Mouse (Mus musculus): Measurements from ENCODE around the gene Pik3r6. TPM values are rescaled to one million over a fixed set of nuclear protein-coding genes. Genes with fewer than 3 reads are reported as not detected.

Gene Pik3r6
- total RNA-seq, 2 experiments from 2014 or later: 3.6 to 4.7 TPM

GRCm38 (mm10) chr11:68583906-68584480 lies 81.2 kb downstream of the Pik3r6 start:
- DNase-seq: no peak

GRCm38 (mm10) chr11:68585890-68586289 lies 83.1 kb downstream of the Pik3r6 start:
- DNase-seq: no peak

DNA sequence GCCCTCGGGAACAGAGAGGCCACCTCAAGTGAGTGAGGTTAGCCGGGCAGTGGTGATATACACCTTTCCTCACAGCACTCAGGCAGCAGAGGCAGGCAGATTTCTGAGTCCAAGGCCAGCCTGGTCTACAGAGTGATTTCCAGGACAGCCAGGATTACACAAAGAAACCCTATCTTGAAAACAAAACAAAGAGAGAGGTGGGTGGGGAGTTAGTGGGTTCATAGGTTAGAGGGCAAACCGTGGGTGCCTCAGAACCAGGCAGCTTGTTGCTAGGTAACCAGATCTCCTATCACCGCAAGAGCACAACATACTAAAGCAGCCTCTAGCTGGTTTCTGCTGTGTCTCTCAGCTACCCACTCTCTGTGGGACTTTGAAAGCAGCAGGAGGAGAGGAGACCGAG lies 83.9 kb downstream of the Pik3r6 start, which contains the start of gene Ccdc42:
Gene Ccdc42, plus strand, starts transcription at position 301 of the 400 bp plus-strand sequence.
- DNase-seq: no peak

DNA sequence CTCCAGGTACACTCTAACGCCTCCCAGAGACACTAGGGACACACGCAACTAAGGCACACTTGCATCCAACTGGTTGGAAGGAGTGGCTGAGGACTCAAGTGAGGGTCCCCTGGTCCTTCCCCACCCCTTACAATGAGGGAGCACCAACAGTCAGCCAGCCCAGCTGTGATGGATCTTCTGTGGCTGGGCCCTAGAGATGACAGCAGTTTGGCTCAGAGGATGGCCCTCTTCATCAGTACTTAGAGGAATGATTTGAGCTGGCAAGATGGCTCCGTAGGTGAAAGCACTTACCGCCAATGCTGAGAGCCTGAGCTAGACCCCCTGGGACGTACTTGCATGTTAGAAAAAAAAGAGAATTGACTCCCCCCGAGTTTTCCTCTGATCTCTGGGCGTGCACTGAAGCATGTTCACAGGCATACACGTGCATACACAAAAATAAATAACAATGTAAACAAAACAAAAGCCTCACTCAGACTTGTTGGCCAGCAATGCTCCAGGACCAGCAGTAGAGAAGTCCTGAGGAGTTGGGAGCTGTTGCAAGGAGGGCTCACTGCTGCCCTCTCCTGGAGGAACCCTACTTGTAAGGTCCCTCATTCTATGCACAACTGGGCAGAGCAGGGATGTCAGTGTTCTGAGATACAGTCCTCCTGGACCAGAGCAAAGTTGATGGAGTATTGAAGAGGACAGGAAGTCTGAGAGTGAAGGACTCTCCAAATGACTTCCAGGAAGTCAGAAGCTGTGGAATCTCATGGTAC lies 86.4 kb downstream of the Pik3r6 start:
- DNase-seq: peak; percentile 89

GRCm38 (mm10) chr11:68591708-68592107 lies 88.9 kb downstream of the Pik3r6 start:
- DNase-seq: no peak

- no peak for DNase-seq
Measured at GRCm38 (mm10) chr11:68593247-68593646, 90.4 kb downstream of the Pik3r6 start.

DNA sequence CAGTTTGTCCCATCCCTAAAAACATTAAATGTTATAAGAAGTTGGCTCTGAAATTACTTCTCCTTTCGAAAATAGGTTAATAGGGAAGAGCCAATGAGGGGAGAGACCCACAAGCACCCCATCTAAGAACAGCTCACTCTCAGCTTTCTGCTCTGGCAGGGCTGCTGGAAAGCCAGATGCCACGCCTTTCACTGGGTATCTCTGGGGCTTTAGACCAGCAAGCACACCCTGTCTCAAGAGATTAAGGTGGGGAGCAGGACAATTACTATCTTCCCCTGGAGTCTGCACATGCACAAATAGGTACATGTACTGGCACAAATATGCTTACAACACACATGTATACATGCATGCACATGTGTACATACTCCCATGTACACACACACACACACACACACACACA lies 95.1 kb downstream of the Pik3r6 start:
- DNase-seq: no peak

DNA sequence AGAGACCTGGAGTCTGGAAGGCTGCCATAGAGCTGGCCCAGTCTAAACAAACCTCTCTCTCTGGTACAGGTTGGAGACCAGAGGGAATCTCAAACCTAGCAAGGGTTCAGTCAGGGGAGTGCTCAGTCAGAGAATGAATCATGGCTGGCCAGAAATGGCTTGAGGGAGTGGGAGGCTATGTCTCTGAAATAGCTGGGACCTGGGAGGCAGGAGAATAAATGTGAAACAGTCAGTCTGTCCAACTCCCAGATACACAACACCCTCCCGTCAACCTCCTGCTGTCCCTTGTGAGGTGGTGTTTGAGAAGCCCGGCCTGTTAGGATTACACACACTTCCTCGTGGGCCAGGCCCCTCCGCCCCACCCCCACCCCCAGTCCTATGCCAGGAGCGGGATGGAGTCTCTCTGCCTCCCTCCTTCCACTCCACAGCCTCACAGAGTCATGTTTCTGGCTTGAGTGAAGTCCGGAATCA lies 97.8 kb downstream of the Pik3r6 start:
- no peak for DNase-seq

GRCm38 (mm10) chr11:68601486-68601991 lies 98.7 kb downstream of the Pik3r6 start:
- no peak for DNase-seq

Other genes with a start within 250 kb of the Pik3r6 start
- gene Ntn1, start 102.2 kb upstream of the Pik3r6 start, total RNA-seq (2021): 10 to 100 TPM; 11.0 TPM
- 1 to 10 TPM; 1.6 to 2.3 TPM for gene Pik3r5, start 70.9 kb upstream of the Pik3r6 start, total RNA-seq (2021)
- gene Mfsd6l, start 53.2 kb downstream of the Pik3r6 start, total RNA-seq (2021): under 1 TPM in 1 of 2 experiments, not detected in 1; 0.27 TPM
- under 1 TPM in 1 of 2 experiments, not detected in 1; 0.72 TPM for gene Ccdc42, start 84.0 kb downstream of the Pik3r6 start, total RNA-seq (2021)
- 10 to 100 TPM; 38.9 to 48.6 TPM for gene Myh10, start 188.5 kb downstream of the Pik3r6 start, total RNA-seq (2021)

Data from adrenal gland, postnatal 10 days (tissue).